Mouse (Mus musculus): ENCODE measurements around the gene Abca1. TPM values are rescaled to one million over a fixed set of nuclear protein-coding genes. Genes with fewer than 3 reads are reported as not detected.

Gene Abca1
- polyA plus RNA-seq, 1 experiment from 2014 or later = 2.3 TPM

- Histone ChIP-seq H3K9me3 (ENCODE audit: control insufficient read depth, low read length) (no peaks in the 10 kb centered on the region), H3K4me3 (ENCODE audit: low read length) (peak within 1 kb of the TSS; percentile 19; the same call in 1 of the 2 replicates), H3K4me2 (ENCODE audit: low read depth, low read length) (peak within 1 kb of the TSS; percentile 50), H3K27ac (ENCODE audit: low read length) (no peak within 1 kb of the TSS), H3K4me1 (ENCODE audit: control insufficient read depth, insufficient read depth, low read length) (no peaks in the 10 kb centered on the region), H3K27me3 (replicated peaks; ENCODE audit: control insufficient read depth, insufficient read depth, low read length) (no peaks in the 10 kb centered on the region), H3K9ac (ENCODE audit: low read depth, low read length) (peak within 1 kb of the TSS; percentile 43; the same call in 1 of the 2 replicates), H3K36me3 (ENCODE audit: control insufficient read depth, insufficient read depth, low read length) (no peaks in the 10 kb centered on the region)
- ATAC-seq = 0 out of 2 replicates have a peak, but pooled peaks have one; percentile 21
- 18% methylated on average over 12 of the region's 12 CpGs for WGBS
Measured at GRCm38 (mm10) chr4:52989248-52989647, 170.4 kb downstream of the Abca1 start, which contains the start of gene Nipsnap3a. TSS of gene Nipsnap3a (plus strand) at chr4:52989272.

DNA sequence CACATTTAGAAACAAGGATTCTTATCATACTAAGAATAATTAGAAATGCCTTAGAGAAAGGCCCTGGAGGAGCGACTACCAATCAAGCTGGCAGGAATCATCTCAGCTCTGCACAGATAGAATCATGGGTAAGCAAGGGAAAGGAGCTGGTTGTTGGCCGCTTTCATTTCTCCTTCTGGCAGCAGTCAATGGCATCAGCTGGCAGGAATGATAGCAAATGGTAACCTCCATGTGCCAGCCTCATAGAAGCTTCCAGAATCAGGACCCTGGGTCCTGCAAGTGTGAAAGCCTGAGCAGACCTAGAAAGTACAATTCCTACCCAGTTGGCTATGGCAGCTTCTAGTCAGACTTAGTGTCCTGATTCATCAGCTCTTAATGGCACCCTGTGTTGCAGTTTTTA lies 173.4 kb downstream of the Abca1 start:
- H3K4me3 ChIP-seq (ENCODE audit: low read length) = no peak overlapping the region
- no peak overlapping the region for H3K27ac ChIP-seq (ENCODE audit: low read length)
- no peak overlapping the region for H3K4me2 ChIP-seq (ENCODE audit: low read depth, low read length)
- H3K27me3 ChIP-seq (replicated peaks; ENCODE audit: control insufficient read depth, insufficient read depth, low read length) = no peaks in the 10 kb centered on the region
- no peaks in the 10 kb centered on the region for H3K9me3 ChIP-seq (ENCODE audit: control insufficient read depth, low read length)
- no peaks in the 10 kb centered on the region for H3K4me1 ChIP-seq (ENCODE audit: control insufficient read depth, insufficient read depth, low read length)
- no peak overlapping the region for H3K9ac ChIP-seq (ENCODE audit: low read depth, low read length)
- 78% methylated on average over 2 of the region's 2 CpGs for WGBS
- H3K36me3 ChIP-seq (ENCODE audit: control insufficient read depth, insufficient read depth, low read length) = no peaks in the 10 kb centered on the region
- no peak for ATAC-seq

DNA sequence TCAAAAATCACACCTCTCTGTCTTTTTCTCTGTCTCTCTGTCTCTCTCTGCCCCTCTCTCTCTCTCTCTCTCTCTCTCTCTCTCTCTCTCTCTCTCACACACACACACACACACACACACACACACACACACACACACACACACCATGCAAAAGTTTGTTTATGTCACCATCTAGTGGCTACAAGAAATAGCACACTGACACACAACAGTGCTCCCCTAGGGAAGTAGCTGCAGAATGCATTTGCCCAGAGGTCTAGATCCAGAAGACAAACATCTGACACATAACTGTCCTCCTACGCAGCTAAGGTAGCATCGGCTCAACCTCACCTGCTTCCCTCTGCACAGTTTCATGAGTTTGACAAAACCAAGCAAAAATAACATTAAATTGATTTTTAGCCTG lies 174.5 kb downstream of the Abca1 start:
- H3K9me3 ChIP-seq (ENCODE audit: control insufficient read depth, low read length) = no peaks in the 10 kb centered on the region
- no peak overlapping the region for H3K4me2 ChIP-seq (ENCODE audit: low read depth, low read length)
- no peaks in the 10 kb centered on the region for H3K36me3 ChIP-seq (ENCODE audit: control insufficient read depth, insufficient read depth, low read length)
- 55% methylated on average over 2 of the region's 2 CpGs for WGBS
- no peaks in the 10 kb centered on the region for H3K4me1 ChIP-seq (ENCODE audit: control insufficient read depth, insufficient read depth, low read length)
- H3K27ac ChIP-seq (ENCODE audit: low read length) = no peak overlapping the region
- H3K27me3 ChIP-seq (replicated peaks; ENCODE audit: control insufficient read depth, insufficient read depth, low read length) = no peaks in the 10 kb centered on the region
- H3K4me3 ChIP-seq (ENCODE audit: low read length) = no peak overlapping the region
- no peak for ATAC-seq
- no peak overlapping the region for H3K9ac ChIP-seq (ENCODE audit: low read depth, low read length)

Other genes with a start within 250 kb of the Abca1 start
- not detected in 2 replicates for gene Olfr272, start 240.7 kb downstream of the Abca1 start, polyA plus RNA-seq (2015; fragmentation: Nextera tagmentation; extraction: Ambion mirVana)
- not detected in 2 replicates for gene Olfr270, start 195.3 kb downstream of the Abca1 start, polyA plus RNA-seq (2015; fragmentation: Nextera tagmentation; extraction: Ambion mirVana)
- not detected in 2 replicates for gene Nipsnap3a, start 170.6 kb downstream of the Abca1 start, polyA plus RNA-seq (2015; fragmentation: Nextera tagmentation; extraction: Ambion mirVana)
- 146 and 162 TPM in 2 replicates for gene Nipsnap3b, start 148.0 kb downstream of the Abca1 start, polyA plus RNA-seq (2015; fragmentation: Nextera tagmentation; extraction: Ambion mirVana)